Mouse (Mus musculus) adrenal gland, adult 2 months (tissue): Measurements from ENCODE around the gene Sec24b. TPM values are rescaled to one million over a fixed set of nuclear protein-coding genes. Genes with fewer than 3 reads are reported as not detected.

Experiments
- DNase-seq: peaks from one replicate; pipeline ENCODE4 v3.0.0; 2021
- long read RNA-seq: library from polyadenylated mRNA; stranded (forward); transcript quantifications from one replicate; pipeline ENCODE4 v2.0.0, GENCODE M21; 2021
- polyA plus RNA-seq: library from polyadenylated mRNA; depleted of rRNA; stranded (reverse); fragments of >200 nt; gene quantifications from 2 replicates; pipeline ENCODE4 v1.2.3, GENCODE M21; 2012; rRNA removed
- total RNA-seq, 2 experiments: library from RNA; stranded (reverse); gene quantifications; 2 replicates each; pipeline ENCODE4 v1.2.3; 2021

Gene Sec24b
- total RNA-seq, result 10 to 100 TPM; 50.5 to 74.0 TPM
- 76.3 and 82.5 TPM in 2 replicates for polyA plus RNA-seq
- long read RNA-seq, full-length matches to known transcripts, result 2 of 9 reads
- long read RNA-seq, partial matches to known transcripts, result 3 of 9 reads
- long read RNA-seq, other reads (novel, unspliced or antisense), result 4 of 9 reads

DNA sequence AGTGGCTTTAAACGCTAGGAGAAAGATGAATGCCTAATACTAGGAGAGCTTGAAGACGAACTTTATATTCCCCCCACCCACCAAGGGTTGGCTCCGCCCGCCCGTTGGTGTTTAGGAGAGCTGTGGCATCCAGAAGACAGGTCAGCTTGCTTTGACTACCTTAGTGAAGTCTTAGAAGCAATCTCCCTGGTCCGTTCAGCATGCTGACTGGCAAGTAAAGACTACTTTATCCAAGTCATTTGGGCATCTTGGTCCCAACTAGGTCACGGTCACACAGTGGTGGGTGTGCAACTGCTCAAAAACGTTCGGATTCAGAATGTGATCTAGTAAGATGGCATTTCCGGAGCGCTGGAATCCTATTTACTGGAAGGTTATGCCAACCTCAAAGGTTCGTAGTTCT, at the start of gene Sec24b:
Gene Sec24b, minus strand, starts transcription at position 273 of the 400 bp plus-strand sequence.
- DNase-seq, result peak; percentile 67

DNA sequence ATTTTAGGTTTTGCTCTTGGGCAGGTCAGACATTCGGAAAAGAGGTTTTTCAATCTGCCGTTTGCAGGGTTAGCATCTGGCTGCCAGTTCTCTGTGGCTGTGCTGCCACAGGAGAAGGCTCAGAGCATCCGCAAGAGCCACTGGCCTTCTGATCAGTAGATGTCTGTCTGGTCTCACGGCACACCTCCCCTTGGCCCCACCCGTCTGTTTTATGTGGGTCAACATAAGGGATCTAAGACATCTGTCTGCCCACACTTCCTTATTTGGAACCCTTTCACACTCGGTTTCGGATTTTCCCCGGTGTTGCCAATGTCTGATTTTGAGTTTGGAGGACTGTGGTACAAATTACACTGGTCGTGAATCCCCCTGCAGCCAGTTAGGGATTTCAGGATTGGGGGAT, 43.1 kb upstream of the Sec24b start:
- no peak for DNase-seq

DNA sequence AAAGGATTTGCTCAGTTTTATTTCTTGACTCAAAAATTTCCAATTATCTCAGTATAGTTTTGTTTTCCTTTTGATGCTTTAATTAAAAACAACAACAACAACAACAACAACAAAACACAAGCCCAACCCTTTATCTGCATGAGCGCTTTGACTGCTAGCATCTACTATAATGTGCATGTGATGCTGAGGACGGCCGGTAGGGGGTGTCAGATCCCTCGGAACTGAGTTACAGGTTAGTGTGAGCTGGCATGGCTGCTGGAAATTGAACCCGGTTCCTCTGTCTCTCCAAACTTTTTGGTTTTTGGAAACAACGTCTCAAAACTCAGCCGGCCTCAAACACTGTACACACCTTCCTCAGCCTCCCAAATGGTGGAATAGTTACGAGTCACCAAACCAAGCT, 42.1 kb upstream of the Sec24b start:
- peak; percentile 11 for DNase-seq

DNA sequence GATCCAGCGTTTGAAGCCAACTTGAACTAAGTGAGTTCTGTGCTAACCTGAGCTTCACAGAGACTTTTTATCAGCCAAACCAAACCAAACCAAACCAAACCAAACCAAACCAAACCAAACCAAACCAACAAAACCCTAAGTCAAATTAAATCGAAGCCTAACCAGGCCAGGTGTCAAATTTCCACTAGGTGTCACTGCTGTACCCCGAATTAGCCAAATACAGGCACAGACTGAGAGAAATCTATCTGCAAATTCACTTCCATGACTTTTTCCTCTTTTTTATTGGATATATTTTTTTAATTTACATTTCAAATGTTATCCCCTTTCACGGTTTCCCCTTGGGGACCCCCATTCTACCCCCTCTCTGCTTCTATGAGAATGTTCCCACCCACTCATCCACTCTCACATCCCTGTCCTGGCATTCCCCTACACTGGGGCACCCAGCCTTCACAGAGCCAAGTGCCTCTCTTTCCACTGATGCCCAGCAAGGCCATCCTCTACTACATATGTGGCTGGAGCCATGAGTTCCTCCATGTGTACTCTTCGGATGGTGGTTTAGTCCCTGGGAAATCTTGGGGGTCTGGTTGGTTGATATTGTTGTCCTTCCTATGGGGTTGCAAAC, 33.9 kb upstream of the Sec24b start:
- peak; percentile 36 for DNase-seq

DNA sequence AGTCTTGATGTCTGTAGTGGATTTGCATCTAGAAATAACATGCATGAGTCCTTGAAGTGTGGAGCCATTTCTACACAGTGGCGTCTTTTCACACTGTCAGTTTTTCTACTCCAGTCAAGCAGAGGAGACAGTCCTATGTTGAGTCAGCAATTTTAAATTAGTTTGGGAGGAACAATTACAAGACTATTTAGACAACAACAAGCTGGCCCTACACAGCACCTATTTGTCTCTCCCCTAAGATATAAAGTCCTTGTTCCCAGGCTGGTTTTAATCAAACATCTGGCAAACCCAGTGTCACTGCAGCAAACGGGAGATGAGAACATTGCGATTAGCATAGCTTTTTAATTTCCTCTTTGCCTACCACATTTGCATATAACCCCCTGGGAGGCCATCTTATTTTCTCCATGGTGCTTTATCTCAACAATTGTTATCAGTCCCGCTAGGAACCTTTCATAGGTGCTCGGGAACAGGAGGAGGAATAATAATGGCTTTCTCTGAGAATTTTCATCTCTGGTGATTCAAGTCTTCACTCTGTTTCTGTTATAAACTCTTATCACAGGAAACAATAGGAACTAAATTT, 32.9 kb upstream of the Sec24b start:
- DNase-seq, result no peak

DNA sequence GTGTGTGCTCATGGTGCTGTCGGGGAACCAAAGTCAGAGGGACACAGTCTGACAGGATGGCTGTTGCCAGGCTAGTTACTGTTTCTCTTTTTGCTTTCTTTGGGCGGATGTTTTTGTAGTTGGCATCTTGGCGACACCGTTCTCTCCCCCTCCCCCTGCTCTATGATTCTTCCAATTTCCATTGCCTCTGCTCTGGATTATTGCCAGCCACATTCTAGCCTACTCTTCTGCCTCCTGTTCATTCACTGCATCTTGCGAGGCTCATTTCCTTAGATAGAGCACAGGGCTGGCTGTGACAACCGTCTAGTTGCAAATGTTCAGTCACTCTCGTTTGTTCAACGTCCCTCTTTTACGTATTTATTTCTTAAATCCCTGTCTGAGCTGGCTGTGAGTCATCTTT, 29.1 kb upstream of the Sec24b start:
- DNase-seq, result no peak

DNA sequence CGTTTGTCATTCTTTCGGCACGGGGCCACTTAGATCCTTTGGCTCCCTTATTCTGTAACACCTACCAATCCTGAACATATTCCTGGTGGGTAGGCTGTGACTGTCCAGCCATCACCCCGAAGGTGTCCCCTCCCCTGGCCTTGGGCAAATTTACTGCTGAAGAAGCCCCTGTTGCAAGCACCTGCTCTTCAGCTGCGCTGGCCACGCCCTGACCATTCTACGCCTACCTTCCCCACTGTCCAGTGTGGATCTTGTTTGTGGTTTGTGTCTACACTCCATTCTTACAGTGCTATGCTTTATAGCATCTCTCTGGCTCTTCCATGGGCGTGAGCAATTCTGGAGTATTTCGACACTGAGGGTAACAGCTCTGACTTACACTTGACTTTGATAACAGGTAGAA, 27.3 kb upstream of the Sec24b start:
- DNase-seq, result no peak

DNA sequence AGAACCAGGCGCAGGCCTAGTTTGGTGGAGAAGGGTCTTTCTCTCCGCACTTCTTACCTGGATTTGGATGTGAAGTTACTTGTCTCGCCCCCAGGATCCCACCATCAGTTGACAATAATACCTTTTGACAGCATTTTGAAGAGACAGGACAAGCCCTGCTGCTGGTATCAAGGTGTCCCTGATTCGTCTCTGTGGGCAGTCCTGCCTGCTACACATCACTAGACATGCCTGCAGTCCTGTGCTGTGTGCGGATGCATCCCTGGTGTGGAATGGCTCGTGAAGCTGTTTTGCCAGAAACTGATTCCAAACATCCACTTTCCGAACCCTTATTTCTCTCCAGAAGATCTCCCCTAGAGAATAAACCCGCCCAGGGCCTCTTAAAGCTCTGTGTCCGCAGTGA, 26.1 kb upstream of the Sec24b start:
- no peak for DNase-seq

DNA sequence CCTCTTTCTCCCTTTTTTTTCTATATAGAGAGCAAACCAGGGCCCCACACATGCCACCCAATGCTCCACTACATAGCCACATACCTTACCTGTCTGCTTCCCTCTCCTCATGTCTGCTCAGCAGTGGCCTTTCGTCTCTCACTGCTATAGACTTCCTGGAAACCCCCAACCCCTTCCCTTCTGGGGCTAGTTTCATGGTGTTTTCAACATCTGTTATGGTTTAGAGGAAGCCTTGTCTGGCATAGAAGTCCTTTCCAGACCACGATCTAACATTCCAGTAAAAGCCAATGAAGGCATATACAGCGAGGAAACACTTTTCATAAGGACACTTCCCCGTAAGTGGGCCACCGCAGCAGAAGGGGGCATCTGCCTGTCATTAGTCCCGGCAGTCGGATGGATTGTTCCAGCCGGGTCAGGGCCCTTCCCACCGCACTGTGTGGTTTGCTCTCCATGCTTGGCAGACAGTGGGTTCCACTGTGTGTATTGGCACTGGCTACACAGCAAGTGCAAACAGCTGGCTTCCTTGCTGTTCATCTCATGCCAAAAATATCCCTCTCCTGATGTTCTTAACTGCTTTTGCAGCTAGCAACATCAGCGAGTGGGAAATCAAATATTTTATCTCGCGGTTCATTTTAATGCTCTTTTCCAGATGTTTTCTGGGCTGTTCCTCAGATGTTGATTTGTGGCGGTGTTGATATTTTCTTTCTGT, 25.2 kb upstream of the Sec24b start:
- DNase-seq, result peak; percentile 13

DNA sequence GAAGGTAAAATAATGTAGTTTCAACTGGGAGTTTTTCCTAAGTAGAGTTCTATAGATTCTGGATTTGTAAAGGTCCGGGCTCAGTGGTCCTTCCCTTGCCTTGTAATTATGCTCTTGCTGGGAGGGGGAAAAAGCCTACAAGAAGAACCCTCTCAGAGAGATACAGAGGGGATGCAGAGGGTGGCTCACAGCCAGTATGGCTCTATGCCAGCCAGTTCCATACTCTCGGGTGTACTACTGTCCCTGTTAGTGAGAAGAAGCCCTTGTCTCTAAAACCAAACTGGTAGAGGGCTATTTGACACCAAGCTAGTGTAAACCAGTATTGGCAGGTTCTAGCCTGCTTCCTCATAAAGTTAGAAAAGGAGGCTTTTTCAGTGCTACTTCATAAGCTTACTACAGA, 22.0 kb upstream of the Sec24b start:
- DNase-seq, result no peak

DNA sequence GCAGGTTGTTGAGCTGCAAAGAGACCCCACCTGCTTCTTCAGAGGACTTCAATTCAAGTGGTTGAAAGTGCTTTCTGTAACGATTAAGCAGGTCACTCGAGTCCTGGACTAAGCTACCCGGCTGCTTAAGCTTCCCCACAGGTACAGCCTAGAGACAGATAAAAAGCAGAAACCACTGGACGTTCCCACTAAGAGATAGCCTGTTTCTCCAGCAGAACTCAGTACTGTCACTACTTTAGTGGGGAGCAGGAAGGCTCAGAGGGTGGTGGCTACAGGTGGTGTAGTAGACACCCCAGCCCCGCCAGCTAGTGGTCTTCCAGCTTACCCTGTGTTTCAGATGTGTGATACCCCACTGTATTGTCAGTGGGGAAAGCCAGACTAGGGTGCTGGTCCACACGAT, 19.3 kb upstream of the Sec24b start:
- no peak for DNase-seq

DNA sequence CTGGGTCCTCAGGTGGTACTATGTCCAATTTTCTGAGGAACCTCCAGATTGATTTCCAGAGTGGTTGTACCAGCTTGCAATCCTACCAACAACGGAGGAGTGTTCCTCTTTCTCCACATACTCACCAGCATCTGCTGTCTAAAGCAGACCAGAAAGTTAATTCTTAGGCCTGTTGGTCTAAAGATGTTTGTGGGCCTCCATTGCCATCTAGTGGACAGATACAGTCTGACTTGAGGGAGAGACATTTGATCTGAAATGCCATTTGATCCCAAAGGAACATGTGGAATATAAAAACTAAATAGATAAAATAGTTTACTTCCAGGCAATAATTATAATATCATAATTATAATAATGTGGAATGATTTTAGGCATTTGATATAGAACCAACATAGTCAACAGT, 18.4 kb upstream of the Sec24b start:
- DNase-seq, result peak; percentile 63

DNA sequence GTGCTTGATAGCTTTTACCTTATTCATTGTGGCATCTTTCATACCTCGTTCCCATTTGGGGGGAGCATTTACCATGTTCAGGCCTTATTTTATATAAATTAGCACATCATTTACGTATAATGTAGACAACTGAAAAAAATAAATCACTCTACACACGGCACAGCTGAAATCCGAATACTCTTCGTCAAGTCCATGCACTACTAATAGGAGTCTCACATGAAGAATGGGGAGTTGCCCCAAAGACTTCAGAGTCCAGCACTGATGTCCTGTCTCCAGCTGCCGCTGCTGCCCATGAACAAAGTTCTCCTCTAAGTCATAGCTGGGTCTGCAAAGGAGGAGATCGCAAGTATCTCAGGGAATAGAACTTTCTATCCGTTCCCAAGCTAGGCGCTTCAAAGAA, 15.9 kb upstream of the Sec24b start:
- DNase-seq, result no peak

DNA sequence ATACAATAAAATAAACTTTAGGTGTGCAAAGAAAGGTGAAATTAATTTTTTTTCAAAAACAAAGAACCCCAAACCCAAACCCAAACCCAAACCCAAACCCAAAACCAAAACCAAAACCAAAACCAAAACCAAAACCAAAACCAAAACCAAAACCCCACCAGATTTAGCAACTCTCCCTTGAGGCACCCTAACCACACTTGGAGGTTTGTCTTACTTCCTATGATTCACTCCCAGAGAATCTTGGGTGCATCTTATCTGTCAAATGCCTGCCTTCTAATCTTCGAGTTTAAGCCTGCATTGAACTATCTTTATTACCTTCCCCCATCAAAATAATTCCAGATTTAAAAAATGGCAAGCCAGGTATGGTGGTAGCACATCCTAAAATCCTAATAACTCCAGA, 14.4 kb upstream of the Sec24b start:
- no peak for DNase-seq

DNA sequence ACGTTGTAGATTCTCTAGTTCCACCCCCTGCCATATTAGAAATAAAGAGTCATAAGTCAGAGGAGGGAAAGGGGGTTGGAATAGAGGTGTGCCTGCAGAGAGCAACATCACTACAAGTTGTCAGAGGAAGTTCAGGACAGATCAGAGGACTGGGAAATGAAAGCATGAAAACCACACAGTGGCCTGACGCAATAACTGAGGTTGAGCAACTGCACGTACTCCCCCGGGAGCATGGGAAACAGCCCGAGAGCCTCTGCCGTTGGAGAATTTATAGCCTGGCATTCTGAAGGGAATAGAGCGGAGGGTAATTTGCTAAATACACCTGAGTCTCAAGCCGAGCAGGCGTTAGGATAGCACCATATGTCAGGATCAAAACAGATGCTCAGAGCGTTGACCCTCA, 11.7 kb upstream of the Sec24b start:
- peak; percentile 59 for DNase-seq

DNA sequence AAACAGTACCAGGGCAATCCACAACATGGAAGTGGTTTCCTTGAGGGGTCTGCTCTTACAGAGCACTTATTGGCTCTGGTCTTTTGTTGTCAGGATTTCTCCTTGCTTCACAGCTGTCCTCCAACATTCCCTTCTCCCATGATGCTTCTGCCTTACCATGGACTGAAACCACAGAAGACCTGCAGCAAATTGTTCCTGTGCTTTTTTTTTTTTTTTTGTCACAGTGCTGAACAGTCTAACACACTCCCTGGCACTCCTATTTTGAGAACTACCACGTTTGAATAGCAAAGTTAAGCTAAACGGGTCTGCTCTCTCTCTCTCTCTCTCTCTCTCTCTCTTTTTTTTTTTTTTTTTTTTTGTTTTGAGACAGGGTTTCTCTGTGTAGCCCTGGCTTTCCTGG, 10.6 kb upstream of the Sec24b start:
- DNase-seq, result no peak

DNA sequence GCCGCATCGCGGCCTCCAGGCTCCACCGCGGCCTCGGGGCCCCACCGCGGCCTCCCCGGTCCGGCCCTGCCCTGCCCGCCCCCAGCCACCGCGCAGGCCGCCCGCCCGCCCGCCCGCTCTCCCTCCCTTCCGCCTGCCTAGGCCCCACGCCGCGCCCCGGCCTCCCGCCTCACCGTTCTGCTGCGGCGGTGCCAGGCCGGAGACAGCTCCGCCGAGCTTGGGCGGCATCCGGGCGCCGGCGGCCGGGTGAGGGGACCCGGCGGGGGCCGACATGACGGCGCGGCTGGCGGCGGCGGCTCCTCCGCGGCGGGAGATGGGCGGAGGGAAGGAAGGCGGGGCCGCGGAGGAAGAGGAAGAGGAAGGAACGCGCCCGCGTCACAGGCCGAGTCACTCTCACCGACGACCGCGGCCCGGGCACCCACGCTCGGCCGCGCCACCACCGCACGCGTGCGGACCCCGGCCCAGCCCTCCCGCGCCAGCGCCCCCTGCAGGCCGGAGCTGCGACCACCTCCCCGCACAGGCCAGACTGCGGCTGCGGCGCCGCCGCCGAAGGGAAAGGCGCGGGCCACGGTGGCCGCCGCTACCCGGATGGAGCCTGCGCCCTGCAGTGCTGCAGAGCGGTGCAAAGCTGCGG, 840 bp downstream of the Sec24b start:
- peak; percentile 91 for DNase-seq

DNA sequence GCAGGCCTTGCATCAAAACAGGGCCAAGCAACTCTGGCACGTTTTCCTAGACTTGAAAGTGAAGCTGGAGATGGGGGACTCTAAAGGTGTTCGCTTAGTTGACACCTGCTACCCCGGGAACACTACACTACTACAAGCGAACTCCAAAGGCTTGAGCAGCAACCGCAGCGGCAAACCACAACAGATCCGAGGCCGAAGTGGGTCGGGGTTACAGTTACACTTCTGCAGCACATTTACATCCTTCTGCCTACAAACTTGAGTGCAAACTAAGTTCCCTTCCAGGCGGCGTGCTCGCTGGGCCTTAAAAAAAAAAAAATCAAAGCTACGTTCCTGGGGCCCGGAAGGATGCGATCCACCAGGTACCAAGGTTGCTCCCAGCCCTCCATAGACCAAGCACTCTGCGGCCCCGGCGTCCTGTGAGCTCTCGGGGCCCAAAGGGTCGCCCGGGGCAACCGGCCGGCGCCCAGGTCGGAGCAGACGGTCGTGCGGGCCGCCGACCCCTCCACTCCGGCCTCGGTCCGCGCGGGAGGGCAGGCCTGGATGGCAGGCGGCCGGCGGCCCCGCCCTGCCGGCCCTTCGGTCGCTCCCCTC, 1.5 kb downstream of the Sec24b start:
- peak; percentile 45 for DNase-seq

DNA sequence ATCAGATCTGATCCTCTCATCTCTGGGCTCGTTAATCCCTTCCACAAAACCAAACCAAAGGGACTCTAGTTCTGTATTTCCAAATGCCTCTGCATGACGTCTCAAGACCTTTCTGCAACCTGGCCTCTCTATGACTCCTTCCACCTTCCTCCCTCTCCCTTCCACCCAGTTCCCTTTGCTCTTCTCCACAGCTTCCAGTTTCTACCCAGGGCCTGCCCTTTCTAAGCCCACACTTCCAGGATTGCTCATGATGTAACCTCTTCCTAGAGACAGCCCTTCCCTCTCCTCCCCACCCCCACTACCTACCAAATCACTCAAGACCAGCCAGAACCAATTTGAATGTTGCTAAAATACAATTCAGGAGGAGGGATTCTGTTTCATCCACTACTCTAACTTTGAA, 2.9 kb downstream of the Sec24b start:
- peak; percentile 28 for DNase-seq

DNA sequence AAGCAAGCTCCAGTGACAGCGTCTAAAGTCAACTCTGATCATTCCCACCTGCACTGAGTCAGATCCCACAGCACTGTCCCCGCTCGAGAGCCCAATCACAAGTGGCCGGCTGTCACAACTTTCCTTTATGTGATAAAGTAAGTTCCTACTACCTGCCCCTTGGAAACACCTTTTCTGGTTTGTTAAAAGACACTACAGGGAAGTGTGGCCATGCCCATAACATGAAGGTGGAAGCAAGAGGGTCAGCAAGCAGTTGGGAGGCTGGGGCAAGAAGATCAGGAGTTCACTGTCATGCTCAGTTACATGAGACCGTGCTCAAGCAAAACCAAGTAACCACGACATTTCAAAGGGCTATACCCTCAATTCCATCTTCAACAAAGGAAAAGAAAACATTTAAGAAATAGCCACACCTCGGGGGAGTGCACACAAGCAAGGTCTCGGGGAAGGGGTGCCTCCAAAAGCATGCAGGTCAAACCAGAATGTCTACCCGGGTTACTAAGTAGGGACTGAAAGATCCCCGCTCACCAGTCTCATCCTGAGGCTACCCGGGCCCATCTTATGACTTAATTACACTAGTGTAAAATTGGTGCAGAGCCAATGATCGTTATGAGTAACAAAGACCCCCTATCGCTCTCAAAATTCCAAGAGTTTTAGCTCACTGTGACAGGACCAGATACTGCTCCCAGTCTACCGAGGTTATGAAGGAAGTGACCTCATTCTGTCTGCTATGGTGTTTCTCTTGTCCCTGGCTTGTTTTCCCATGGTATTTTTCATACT, 3.6 kb downstream of the Sec24b start:
- no peak for DNase-seq
